Comparison of ENCODE assay signal across 8 mouse cellular contexts in the genomic region with DNA sequence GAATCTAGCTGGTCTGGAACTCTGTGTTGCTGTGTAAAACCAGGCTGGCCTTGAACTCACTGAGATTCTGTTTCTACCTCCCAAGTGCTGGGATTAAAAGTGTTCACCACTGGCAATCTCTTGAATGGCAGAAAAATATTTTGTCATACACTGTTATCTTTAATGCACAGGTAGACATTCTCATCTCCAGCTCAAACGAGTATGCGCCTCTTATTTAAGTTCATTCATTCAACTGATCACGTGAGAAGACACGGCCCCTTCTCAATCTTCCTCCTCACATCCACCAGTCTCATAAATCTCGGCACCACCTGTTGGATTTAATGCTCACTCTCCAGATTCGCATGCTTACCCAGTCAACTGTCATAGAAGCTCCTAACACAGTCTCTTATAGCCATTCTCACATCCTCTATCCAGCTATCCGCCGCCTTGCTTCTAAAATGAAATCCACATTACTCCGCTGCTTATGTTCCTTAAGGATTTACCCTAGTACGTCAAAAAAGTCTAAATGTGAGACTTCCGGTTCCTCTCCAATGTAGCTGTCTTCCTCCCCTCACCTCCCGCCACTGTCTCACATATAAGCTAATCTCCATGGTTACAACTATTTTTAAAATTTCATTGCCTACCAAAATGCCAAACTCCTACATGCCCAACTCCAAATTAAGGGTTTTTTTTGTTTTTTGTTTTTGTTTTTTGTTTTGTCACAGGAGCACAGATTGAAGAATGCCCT. TPM values are rescaled to one million over a fixed set of nuclear protein-coding genes. Genes with fewer than 3 reads are reported as not detected.
DNase-seq lines count a peak whose midpoint lies in the region; ATAC-seq and TF ChIP-seq lines count a peak whose summit lies in the region.

No protein-coding gene starts in this region.

- peak overlapping the region; percentile 92 for H3K4me3 ChIP-seq in kidney, adult 2 months (ENCODE audit: insufficient read depth, low read depth, low read length)
- peak overlapping the region; percentile 73 to 95 for H3K4me3 ChIP-seq in ES-E14 (ENCODE audit: insufficient read depth in 1 of 2, low read depth in 1 of 2, low read length in 2 of 2, poor library complexity in 1 of 2, severe bottlenecking in 1 of 2)
- peak overlapping the region; percentile 91 for H3K4me3 ChIP-seq in embryonic facial prominence, embryonic 12.5 days
- peak overlapping the region; percentile 85 for H3K4me3 ChIP-seq in limb, embryonic 10.5 days
- peak overlapping the region; percentile 96 for H3K4me3 ChIP-seq in neural tube, embryonic 13.5 days

- H3K9ac ChIP-seq in ES-E14 (ENCODE audit: insufficient read depth, low read depth, low read length, poor library complexity, severe bottlenecking): peak overlapping the region; percentile 83; the same call in 1 of the 2 replicates
- peak overlapping the region; percentile 81 for H3K9ac ChIP-seq in embryonic facial prominence, embryonic 12.5 days
- H3K9ac ChIP-seq in neural tube, embryonic 13.5 days: peak overlapping the region; percentile 90

- no peak for TF ChIP-seq POLR2A in kidney, adult 2 months (IDR thresholded peaks at IDR 0.05; ENCODE audit: low read depth, low read length)

- H3K27me3 ChIP-seq in kidney, adult 2 months (replicated peaks; ENCODE audit: control insufficient read depth, insufficient read depth, low read length): no peaks in the 10 kb centered on the region
- H3K27me3 ChIP-seq in embryonic facial prominence, embryonic 12.5 days: no peaks in the 10 kb centered on the region
- H3K27me3 ChIP-seq in limb, embryonic 10.5 days (ENCODE audit: low read depth, poor library complexity, severe bottlenecking): no peaks in the 10 kb centered on the region
- no peaks in the 10 kb centered on the region for H3K27me3 ChIP-seq in neural tube, embryonic 13.5 days

- H3K27ac ChIP-seq in kidney, adult 2 months (ENCODE audit: insufficient read depth, low read depth, low read length): no peak overlapping the region
- no peak overlapping the region for H3K27ac ChIP-seq in ES-E14 (ENCODE audit: insufficient read depth, low read depth, low read length, poor library complexity, severe bottlenecking)
- H3K27ac ChIP-seq in embryonic facial prominence, embryonic 12.5 days: no peak overlapping the region
- H3K27ac ChIP-seq in limb, embryonic 10.5 days: peak overlapping the region; percentile 100
- H3K27ac ChIP-seq in neural tube, embryonic 13.5 days (replicated peaks): peak overlapping the region; percentile 96; the same call in 1 of the 2 replicates

- no peak for TF ChIP-seq CTCF in kidney, adult 2 months (conservative IDR thresholded peaks at IDR 0.05; ENCODE audit: insufficient read depth, insufficient read length, low read depth, low read length)

- DNase-seq in kidney, adult 2 months: no peak
- DNase-seq in kidney, adult 18-20 months: no peak
- no peak for DNase-seq in ES-E14 (ENCODE audit: low read depth, low spot score)
- no peak for DNase-seq in limb, embryonic 10.5 days (ENCODE audit: low spot score)
- DNase-seq in kidney, postnatal 36 days: no peak

- no peaks in the 10 kb centered on the region; the same call in 1 of the 2 replicates for H3K36me3 ChIP-seq in kidney, adult 2 months (ENCODE audit: control insufficient read depth, insufficient read depth, low read length)
- H3K36me3 ChIP-seq in ES-E14 (ENCODE audit: control insufficient read depth, insufficient read depth, low read length, poor library complexity, severe bottlenecking): no peaks in the 10 kb centered on the region; the same call in 1 of the 2 replicates
- peaks cover 19% of the 10 kb centered on the region for H3K36me3 ChIP-seq in embryonic facial prominence, embryonic 12.5 days
- peaks cover 21% of the 10 kb centered on the region for H3K36me3 ChIP-seq in limb, embryonic 10.5 days
- H3K36me3 ChIP-seq in neural tube, embryonic 13.5 days: peaks cover 24% of the 10 kb centered on the region

- no peaks in the 10 kb centered on the region for H3K9me3 ChIP-seq in ES-E14 (ENCODE audit: control insufficient read depth, insufficient read depth, low read depth, low read length)
- no peaks in the 10 kb centered on the region for H3K9me3 ChIP-seq in embryonic facial prominence, embryonic 12.5 days
- no peaks in the 10 kb centered on the region for H3K9me3 ChIP-seq in limb, embryonic 10.5 days (replicated peaks)
- H3K9me3 ChIP-seq in neural tube, embryonic 13.5 days: no peaks in the 10 kb centered on the region

- peaks cover 6% of the 10 kb centered on the region; the same call in 1 of the 2 replicates for H3K4me1 ChIP-seq in kidney, adult 2 months (ENCODE audit: control insufficient read depth, insufficient read depth, low read length)
- peaks cover 0 to 3% of the 10 kb centered on the region in 2 experiments; a peak in 1 of 4 replicates for H3K4me1 ChIP-seq in ES-E14 (ENCODE audit: control insufficient read depth in 2 of 2, insufficient read depth in 2 of 2, low read length in 2 of 2, poor library complexity in 1 of 2)
- peaks cover 5% of the 10 kb centered on the region for H3K4me1 ChIP-seq in embryonic facial prominence, embryonic 12.5 days
- H3K4me1 ChIP-seq in limb, embryonic 10.5 days: peaks cover 8% of the 10 kb centered on the region
- peaks cover 17% of the 10 kb centered on the region for H3K4me1 ChIP-seq in neural tube, embryonic 13.5 days (replicated peaks)

- ATAC-seq in embryonic facial prominence, embryonic 12.5 days (ENCODE audit: insufficient number of reproducible peaks, insufficient read depth, low FRiP score, low TSS enrichment): no peak
- no peak for ATAC-seq in neural tube, embryonic 13.5 days (ENCODE audit: low read depth)
- no peak for ATAC-seq in megakaryocyte-erythroid progenitor cell, adult 5-6 weeks (replicated peaks; ENCODE audit: low FRiP score, low TSS enrichment, poor library complexity, severe bottlenecking)

- WGBS in kidney, adult 2 months: 18% methylated on average over 12 of the region's 12 CpGs
- 39% methylated on average over 12 of the region's 12 CpGs for WGBS in embryonic facial prominence, embryonic 12.5 days
- WGBS in limb, embryonic 10.5 days: 44% methylated on average over 12 of the region's 12 CpGs
- 36% methylated on average over 12 of the region's 12 CpGs for WGBS in neural tube, embryonic 13.5 days

- H3K4me2 ChIP-seq in embryonic facial prominence, embryonic 12.5 days (replicated peaks): peak overlapping the region; percentile 62
- peak overlapping the region; percentile 74 for H3K4me2 ChIP-seq in neural tube, embryonic 13.5 days

- in situ Hi-C loops in ES-E14 (cut with MboI; ENCODE audit: low sequenced_read_pairs in 2 of 2, unreplicated experiment in 2 of 2): no loop called here

TF ChIP-seq in ES-E14, 5 proteins besides CTCF, POLR2A, EP300 and RAD21:
- TF ChIP-seq MAFK (IDR thresholded peaks at IDR 0.05; ENCODE audit: insufficient read depth, low read depth, low read length): no peak
- TF ChIP-seq ZC3H11A (IDR thresholded peaks at IDR 0.05; ENCODE audit: borderline replicate concordance, low read depth, low read length): no peak
- no peak for TF ChIP-seq CHD2 (IDR thresholded peaks at IDR 0.05; ENCODE audit: low read depth, low read length)
- TF ChIP-seq ZNF384 (IDR thresholded peaks at IDR 0.05; ENCODE audit: low read depth, low read length): no peak

RNA-seq across cellular contexts. Expression of a gene that starts 1.0 kb away (rescaled TPM):
- polyA plus RNA-seq in kidney, adult 2 months (2012; rRNA removed): 49.4 and 50.7 TPM in 2 replicates
- total RNA-seq in ES-E14 (2012; rRNA removed): 40.9 and 65.5 TPM in 2 replicates
- polyA plus RNA-seq in embryonic facial prominence, embryonic 12.5 days (2016; fragmentation: Nextera tagmentation; extraction: Ambion mirVana): 90.6 and 98.2 TPM in 2 replicates
- 91.8 and 99.8 TPM in 2 replicates for polyA plus RNA-seq in limb, embryonic 10.5 days (2016; fragmentation: Nextera tagmentation; extraction: Ambion mirVana)
- polyA plus RNA-seq in neural tube, embryonic 13.5 days (2015; fragmentation: Nextera tagmentation; extraction: Ambion mirVana): 201 and 207 TPM in 2 replicates
- total RNA-seq in megakaryocyte-erythroid progenitor cell, adult 5-6 weeks (2014; fragmentation: Nextera tagmentation): 40.5 and 50.0 TPM in 2 replicates
- total RNA-seq in megakaryocyte-erythroid progenitor cell, adult 5-6 weeks (2017): 141 and 215 TPM in 2 replicates

RNA-seq across cellular contexts. Expression of a gene that starts 20.7 kb away (rescaled TPM):
- polyA plus RNA-seq in kidney, adult 2 months (2012; rRNA removed): 13.0 and 15.2 TPM in 2 replicates
- 33.5 and 75.6 TPM in 2 replicates for total RNA-seq in ES-E14 (2012; rRNA removed)
- 24.5 and 24.7 TPM in 2 replicates for polyA plus RNA-seq in embryonic facial prominence, embryonic 12.5 days (2016; fragmentation: Nextera tagmentation; extraction: Ambion mirVana)
- 20.8 and 22.2 TPM in 2 replicates for polyA plus RNA-seq in limb, embryonic 10.5 days (2016; fragmentation: Nextera tagmentation; extraction: Ambion mirVana)
- 24.4 and 25.9 TPM in 2 replicates for polyA plus RNA-seq in neural tube, embryonic 13.5 days (2015; fragmentation: Nextera tagmentation; extraction: Ambion mirVana)
- total RNA-seq in megakaryocyte-erythroid progenitor cell, adult 5-6 weeks (2014; fragmentation: Nextera tagmentation): 17.3 and 24.7 TPM in 2 replicates
- total RNA-seq in megakaryocyte-erythroid progenitor cell, adult 5-6 weeks (2017): 29.6 and 30.5 TPM in 2 replicates

RNA-seq across cellular contexts. Expression of a gene that starts 37.3 kb away (rescaled TPM):
- 0.78 and 0.84 TPM in 2 replicates for polyA plus RNA-seq in kidney, adult 2 months (2012; rRNA removed)
- total RNA-seq in ES-E14 (2012; rRNA removed): 1.2 and 1.4 TPM in 2 replicates
- 1.9 and 2.7 TPM in 2 replicates for polyA plus RNA-seq in embryonic facial prominence, embryonic 12.5 days (2016; fragmentation: Nextera tagmentation; extraction: Ambion mirVana)
- 1.9 and 2.6 TPM in 2 replicates for polyA plus RNA-seq in limb, embryonic 10.5 days (2016; fragmentation: Nextera tagmentation; extraction: Ambion mirVana)
- 0.88 and 1.1 TPM in 2 replicates for polyA plus RNA-seq in neural tube, embryonic 13.5 days (2015; fragmentation: Nextera tagmentation; extraction: Ambion mirVana)
- total RNA-seq in megakaryocyte-erythroid progenitor cell, adult 5-6 weeks (2014; fragmentation: Nextera tagmentation): 1.2 and 5.7 TPM in 2 replicates
- 0.19 TPM in 1 of 2 replicates, not detected in the other for total RNA-seq in megakaryocyte-erythroid progenitor cell, adult 5-6 weeks (2017)

RNA-seq across cellular contexts. Expression of a gene that starts 40.9 kb away (rescaled TPM):
- polyA plus RNA-seq in kidney, adult 2 months (2012; rRNA removed): 19.2 and 26.3 TPM in 2 replicates
- 4.0 and 5.3 TPM in 2 replicates for total RNA-seq in ES-E14 (2012; rRNA removed)
- polyA plus RNA-seq in embryonic facial prominence, embryonic 12.5 days (2016; fragmentation: Nextera tagmentation; extraction: Ambion mirVana): 3.3 and 3.7 TPM in 2 replicates
- polyA plus RNA-seq in limb, embryonic 10.5 days (2016; fragmentation: Nextera tagmentation; extraction: Ambion mirVana): 0.20 and 0.26 TPM in 2 replicates
- 33.1 and 35.5 TPM in 2 replicates for polyA plus RNA-seq in neural tube, embryonic 13.5 days (2015; fragmentation: Nextera tagmentation; extraction: Ambion mirVana)
- total RNA-seq in megakaryocyte-erythroid progenitor cell, adult 5-6 weeks (2014; fragmentation: Nextera tagmentation): not detected in 2 replicates
- not detected in 2 replicates for total RNA-seq in megakaryocyte-erythroid progenitor cell, adult 5-6 weeks (2017)

Comparison
In these comparisons a context has a peak if more than half of its experiments do, and no peak if none do; other contexts are left out.
1. H3K27ac ChIP-seq: peak in limb, embryonic 10.5 days (single experiment) and neural tube, embryonic 13.5 days (single experiment); none in kidney, adult 2 months (single experiment), ES-E14 (single experiment) and embryonic facial prominence, embryonic 12.5 days (single experiment).
2. Peak in every context shown above with its lines, with median percentiles within 50 percentile points of each other: H3K4me3 ChIP-seq and H3K9ac ChIP-seq.